Comparison of ENCODE assay signal across 9 mouse cellular contexts in the genomic region with DNA sequence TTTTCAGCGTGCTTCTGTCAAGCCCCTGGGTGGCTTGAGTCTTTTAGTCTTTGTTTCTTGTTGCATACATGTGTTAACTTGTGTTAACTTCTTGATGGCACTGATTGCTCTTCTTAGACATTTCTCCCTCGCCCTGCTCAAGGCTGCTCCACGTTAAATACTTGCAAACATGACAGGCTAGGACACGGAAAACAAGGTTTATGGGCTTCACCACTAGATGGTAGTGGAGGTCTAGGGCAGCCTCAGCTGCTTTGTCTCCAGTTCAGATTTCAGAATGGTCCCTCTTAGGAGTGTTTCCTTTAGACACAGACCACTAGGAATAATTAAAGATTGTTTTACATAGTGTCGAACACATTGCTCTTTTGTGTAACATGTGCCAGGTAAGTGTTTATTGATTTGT. TPM values are rescaled to one million over a fixed set of nuclear protein-coding genes. Genes with fewer than 3 reads are reported as not detected.
DNase-seq lines count a peak whose midpoint lies in the region; ATAC-seq and TF ChIP-seq lines count a peak whose summit lies in the region.
"Had no signal": no experiment of that assay in that cellular context is flagged by ENCODE, and none has a peak within 500 bp of the region (broad histone marks: within the 10 kb centered on the region; RNA-seq: fewer than 3 reads in every experiment).

No protein-coding gene starts in this region.

- WGBS in forebrain, embryonic 16.5 days = 39% methylated on average over 5 of the region's 5 CpGs
- WGBS in intestine, postnatal 0 days = 20% methylated on average over 5 of the region's 5 CpGs
- 14% methylated on average over 5 of the region's 5 CpGs for WGBS in lung, embryonic 14.5 days

- peak; percentile 27 for DNase-seq in right cerebral cortex, adult 18-20 months
- DNase-seq in right cerebral cortex, postnatal 25 days = no peak
- peak; percentile 80 for DNase-seq in brain, embryonic 14.5 days (ENCODE audit: low read depth)
- DNase-seq in lung, embryonic 14.5 days = peak; percentile 91
- DNase-seq in ovary, postnatal 36 days (ENCODE audit: low spot score) = peak; percentile 9
- DNase-seq in Muller cell, postnatal 12 days (ENCODE audit: inconsistent ontology term) = no peak

- H3K36me3 ChIP-seq in forebrain, embryonic 16.5 days (ENCODE audit: control insufficient read depth, insufficient read depth) = no peaks in the 10 kb centered on the region
- H3K36me3 ChIP-seq in intestine, postnatal 0 days (ENCODE audit: control insufficient read depth, insufficient read depth) = no peaks in the 10 kb centered on the region
- no peaks in the 10 kb centered on the region for H3K36me3 ChIP-seq in lung, embryonic 14.5 days (ENCODE audit: insufficient read depth)

- H3K27me3 ChIP-seq in forebrain, embryonic 16.5 days (replicated peaks; ENCODE audit: control insufficient read depth, insufficient read depth, low read length) = no peaks in the 10 kb centered on the region
- H3K27me3 ChIP-seq in intestine, postnatal 0 days (replicated peaks; ENCODE audit: control insufficient read depth, insufficient read depth, low read length) = no peaks in the 10 kb centered on the region
- no peaks in the 10 kb centered on the region for H3K27me3 ChIP-seq in lung, embryonic 14.5 days (ENCODE audit: insufficient read depth, low read length)

- TF ChIP-seq POLR2A in brain, embryonic 14.5 days (IDR thresholded peaks at IDR 0.05; ENCODE audit: borderline replicate concordance, extremely low read depth, insufficient read depth, insufficient read length, poor library complexity, severe bottlenecking) = no peak

- H3K27ac ChIP-seq in forebrain, embryonic 16.5 days (ENCODE audit: low read length) = no peak overlapping the region
- no peak overlapping the region for H3K27ac ChIP-seq in intestine, postnatal 0 days (ENCODE audit: low read depth, low read length)
- no peak overlapping the region for H3K27ac ChIP-seq in lung, embryonic 14.5 days (ENCODE audit: low read depth)

- H3K9me3 ChIP-seq in forebrain, embryonic 16.5 days (ENCODE audit: control insufficient read depth, low read length) = no peaks in the 10 kb centered on the region
- H3K9me3 ChIP-seq in intestine, postnatal 0 days (ENCODE audit: control insufficient read depth) = no peaks in the 10 kb centered on the region
- H3K9me3 ChIP-seq in lung, embryonic 14.5 days (ENCODE audit: low read depth, low read length) = no peaks in the 10 kb centered on the region

- H3K4me1 ChIP-seq in forebrain, embryonic 16.5 days (replicated peaks; ENCODE audit: control insufficient read depth, insufficient read depth, low read length) = no peaks in the 10 kb centered on the region
- H3K4me1 ChIP-seq in intestine, postnatal 0 days (replicated peaks; ENCODE audit: control insufficient read depth, insufficient read depth, low read length) = no peaks in the 10 kb centered on the region
- H3K4me1 ChIP-seq in lung, embryonic 14.5 days (ENCODE audit: insufficient read depth) = no peaks in the 10 kb centered on the region

- no peak overlapping the region for H3K9ac ChIP-seq in forebrain, embryonic 16.5 days (replicated peaks; ENCODE audit: low read depth, low read length)
- H3K9ac ChIP-seq in intestine, postnatal 0 days (ENCODE audit: low read depth, low read length) = no peak overlapping the region
- no peak overlapping the region for H3K9ac ChIP-seq in lung, embryonic 14.5 days

- peak; percentile 66; the same call in 1 of the 2 replicates for TF ChIP-seq CTCF in brain, embryonic 14.5 days (IDR thresholded peaks at IDR 0.05; ENCODE audit: borderline replicate concordance, extremely low read depth, insufficient read depth, insufficient read length)
- peak; percentile 92 for TF ChIP-seq CTCF in intestine, postnatal 0 days (IDR thresholded peaks at IDR 0.05; ENCODE audit: low read depth)
- TF ChIP-seq CTCF in lung, embryonic 14.5 days (IDR thresholded peaks at IDR 0.05; ENCODE audit: low read depth) = peak; percentile 94

- ATAC-seq in forebrain, embryonic 16.5 days = peak; percentile 80
- ATAC-seq in intestine, postnatal 0 days = no peak
- ATAC-seq in lung, embryonic 14.5 days (ENCODE audit: insufficient read depth) = peak; percentile 89

- no peak overlapping the region for H3K4me3 ChIP-seq in forebrain, embryonic 16.5 days (replicated peaks; ENCODE audit: low read length)
- H3K4me3 ChIP-seq in intestine, postnatal 0 days (ENCODE audit: low read depth, low read length) = no peak overlapping the region
- no peak overlapping the region for H3K4me3 ChIP-seq in lung, embryonic 14.5 days (ENCODE audit: low read depth, low read length)
- H3K4me3 ChIP-seq: erythroblast, embryonic 14.5 days had no signal

- H3K4me2 ChIP-seq in forebrain, embryonic 16.5 days (ENCODE audit: low read length) = no peak overlapping the region
- H3K4me2 ChIP-seq in intestine, postnatal 0 days (replicated peaks; ENCODE audit: low read depth) = no peak overlapping the region
- H3K4me2 ChIP-seq in lung, embryonic 14.5 days = no peak overlapping the region

RNA-seq across cellular contexts. Expression of a gene that starts 19.7 kb away (rescaled TPM):
- 0.08 and 0.48 TPM in 2 replicates for polyA plus RNA-seq in brain, embryonic 14.5 days (2012; rRNA removed)
- 0.22 TPM in 1 of 2 replicates, not detected in the other for polyA plus RNA-seq in forebrain, embryonic 16.5 days (2015; fragmentation: Nextera tagmentation; extraction: Ambion mirVana)
- polyA plus RNA-seq in intestine, postnatal 0 days (2015; fragmentation: Nextera tagmentation; extraction: Ambion mirVana) = not detected in 2 replicates
- polyA plus RNA-seq in lung, embryonic 14.5 days (2014; fragmentation: Nextera tagmentation; extraction: Ambion mirVana) = 0.22 TPM in 1 of 2 replicates, not detected in the other
- polyA plus RNA-seq: erythroblast, embryonic 14.5 days had no signal

RNA-seq across cellular contexts. Expression of a gene that starts 21.8 kb away (rescaled TPM):
- polyA plus RNA-seq in brain, embryonic 14.5 days (2012; rRNA removed) = 1.0 and 1.4 TPM in 2 replicates
- 3.9 and 4.3 TPM in 2 replicates for polyA plus RNA-seq in forebrain, embryonic 16.5 days (2015; fragmentation: Nextera tagmentation; extraction: Ambion mirVana)
- 20.3 and 21.5 TPM in 2 replicates for polyA plus RNA-seq in intestine, postnatal 0 days (2015; fragmentation: Nextera tagmentation; extraction: Ambion mirVana)
- 11.7 and 14.7 TPM in 2 replicates for polyA plus RNA-seq in lung, embryonic 14.5 days (2014; fragmentation: Nextera tagmentation; extraction: Ambion mirVana)
- polyA plus RNA-seq: erythroblast, embryonic 14.5 days had no signal

RNA-seq across cellular contexts. Expression of a gene that starts 35.4 kb away (rescaled TPM):
- 1.6 TPM in 2 replicates for polyA plus RNA-seq in brain, embryonic 14.5 days (2012; rRNA removed)
- 1.8 and 2.2 TPM in 2 replicates for polyA plus RNA-seq in forebrain, embryonic 16.5 days (2015; fragmentation: Nextera tagmentation; extraction: Ambion mirVana)
- polyA plus RNA-seq in intestine, postnatal 0 days (2015; fragmentation: Nextera tagmentation; extraction: Ambion mirVana) = 0.94 and 1.2 TPM in 2 replicates
- polyA plus RNA-seq in lung, embryonic 14.5 days (2014; fragmentation: Nextera tagmentation; extraction: Ambion mirVana) = 1.3 and 1.5 TPM in 2 replicates
- polyA plus RNA-seq: erythroblast, embryonic 14.5 days had no signal

Comparison
In these comparisons a context has a peak if more than half of its experiments do, and no peak if none do; other contexts are left out.
1. DNase-seq: peak in right cerebral cortex, adult 18-20 months (single experiment), brain, embryonic 14.5 days (single experiment), lung, embryonic 14.5 days (single experiment) and ovary, postnatal 36 days (single experiment); none in right cerebral cortex, postnatal 25 days (single experiment) and Muller cell, postnatal 12 days (single experiment).
2. Peak in every context shown above with its lines, with median percentiles within 50 percentile points of each other: CTCF ChIP-seq.